Mouse (Mus musculus) right cerebral cortex, postnatal 25 days (tissue): ENCODE data around the gene Slc25a21.

ENCODE experiments used
- DNase-seq: peaks from one replicate; pipeline ENCODE4 v3.0.0; 2022

Gene Slc25a21

GRCm38 (mm10) chr12:57009010-57009409, 188.3 kb downstream of the Slc25a21 start:
- DNase-seq = no peak

DNA sequence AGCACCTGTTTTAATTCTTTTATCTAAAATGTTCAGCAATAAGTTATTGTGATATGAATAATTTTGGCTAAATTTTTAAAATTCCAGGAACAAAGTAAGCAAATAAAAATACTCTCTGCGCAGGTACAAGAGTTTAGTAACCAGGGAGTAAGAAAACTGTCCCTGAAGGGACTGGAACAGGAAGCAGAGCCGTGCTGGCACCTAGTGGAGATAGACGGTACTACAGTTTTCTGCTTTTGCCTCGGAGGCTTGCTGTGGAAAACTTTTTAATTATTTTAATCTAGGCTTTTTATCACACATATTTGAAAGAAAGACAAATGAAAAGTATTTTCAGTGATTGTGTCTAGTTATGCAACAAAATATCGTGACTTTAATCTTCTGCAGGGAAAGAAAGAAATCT, 211.2 kb downstream of the Slc25a21 start:
- DNase-seq = peak; percentile 32

DNA sequence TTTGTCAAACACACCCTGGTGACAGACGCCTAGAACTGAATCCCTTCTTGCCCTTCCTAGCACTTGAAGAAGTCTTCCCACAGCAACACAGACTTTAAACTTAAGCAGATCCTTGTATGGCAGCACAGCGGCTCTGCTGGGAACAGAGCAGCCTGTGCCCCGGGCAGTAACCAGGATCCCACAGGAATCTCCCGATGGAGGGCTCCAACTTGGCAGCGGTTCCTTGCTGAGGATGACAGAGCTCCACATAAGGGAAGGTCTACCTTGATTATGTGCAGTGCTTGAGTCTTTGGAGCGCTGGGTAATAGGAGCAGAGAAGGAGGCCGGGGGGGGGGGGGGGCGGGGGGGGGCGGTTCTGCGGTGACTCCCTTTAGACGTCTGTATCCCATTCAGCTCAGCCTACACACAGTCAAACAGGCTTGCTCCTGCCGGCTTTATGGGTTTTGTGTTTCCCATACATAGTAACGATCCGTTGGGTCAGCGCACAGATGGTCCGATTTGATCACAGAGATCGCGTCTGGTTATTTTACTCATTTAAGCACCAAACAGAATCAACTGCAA, 215.1 kb downstream of the Slc25a21 start:
- DNase-seq = no peak

- DNase-seq = no peak
Measured at GRCm38 (mm10) chr12:56975256-56975655, 222.0 kb downstream of the Slc25a21 start.

DNA sequence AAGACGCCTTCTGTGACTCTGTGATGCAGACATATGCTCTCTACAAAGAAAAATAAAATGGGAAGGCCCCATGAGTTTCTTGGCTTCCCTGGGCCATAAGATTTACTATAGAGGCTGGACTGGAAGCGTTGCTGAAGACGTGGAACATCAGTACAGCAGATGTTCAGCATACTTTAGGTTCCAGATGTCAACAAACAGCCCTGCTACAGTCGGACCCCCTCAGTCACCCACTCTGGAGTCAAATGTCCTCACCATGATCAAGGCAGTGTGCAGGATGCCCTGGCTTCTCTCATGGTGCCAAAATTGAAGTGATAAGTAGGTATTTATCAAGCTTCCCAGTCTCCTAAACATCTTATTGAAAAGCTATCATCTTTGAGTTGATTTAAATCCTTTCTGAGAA, 234.0 kb downstream of the Slc25a21 start:
- no peak for DNase-seq

DNA sequence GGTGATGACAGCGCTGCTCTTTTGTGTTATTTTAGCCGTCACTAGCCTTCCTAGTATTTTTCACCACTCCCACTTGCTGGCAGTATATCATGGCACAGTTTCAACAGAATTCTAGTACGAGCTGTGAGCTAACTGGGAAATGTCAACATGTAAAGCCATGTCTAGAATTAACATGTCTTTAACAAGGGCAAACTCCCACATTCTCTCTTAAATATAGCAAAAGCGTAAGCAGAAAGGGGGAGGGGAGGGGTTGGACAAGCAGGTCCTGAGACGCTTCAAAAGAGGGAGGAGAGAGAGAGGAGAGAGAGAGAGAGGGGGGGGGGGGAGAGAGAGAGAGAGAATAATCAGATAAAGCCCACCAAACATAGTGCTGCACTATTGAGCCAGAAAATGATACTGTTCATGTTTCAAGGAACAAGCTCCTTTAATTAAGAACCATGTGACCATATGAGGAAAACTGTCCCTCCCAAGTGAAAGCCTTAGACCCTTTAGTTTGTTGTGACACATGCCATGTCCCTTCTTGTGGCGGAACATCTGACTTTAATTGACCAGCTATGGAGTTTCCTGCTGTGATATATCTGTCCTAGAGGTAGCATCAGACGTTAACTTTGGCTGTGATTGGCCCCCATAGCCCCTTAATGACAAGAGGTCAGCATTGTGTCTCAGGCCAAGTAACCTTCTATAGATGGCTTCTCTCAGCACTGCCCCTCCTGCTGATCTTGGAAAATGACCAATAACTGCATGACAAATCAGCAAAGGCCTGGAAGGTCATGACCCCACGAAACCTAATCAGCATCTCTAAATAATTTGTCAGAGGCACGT, 237.8 kb downstream of the Slc25a21 start:
- DNase-seq = no peak

GRCm38 (mm10) chr12:56958244-56958643, 239.0 kb downstream of the Slc25a21 start:
- no peak for DNase-seq

DNA sequence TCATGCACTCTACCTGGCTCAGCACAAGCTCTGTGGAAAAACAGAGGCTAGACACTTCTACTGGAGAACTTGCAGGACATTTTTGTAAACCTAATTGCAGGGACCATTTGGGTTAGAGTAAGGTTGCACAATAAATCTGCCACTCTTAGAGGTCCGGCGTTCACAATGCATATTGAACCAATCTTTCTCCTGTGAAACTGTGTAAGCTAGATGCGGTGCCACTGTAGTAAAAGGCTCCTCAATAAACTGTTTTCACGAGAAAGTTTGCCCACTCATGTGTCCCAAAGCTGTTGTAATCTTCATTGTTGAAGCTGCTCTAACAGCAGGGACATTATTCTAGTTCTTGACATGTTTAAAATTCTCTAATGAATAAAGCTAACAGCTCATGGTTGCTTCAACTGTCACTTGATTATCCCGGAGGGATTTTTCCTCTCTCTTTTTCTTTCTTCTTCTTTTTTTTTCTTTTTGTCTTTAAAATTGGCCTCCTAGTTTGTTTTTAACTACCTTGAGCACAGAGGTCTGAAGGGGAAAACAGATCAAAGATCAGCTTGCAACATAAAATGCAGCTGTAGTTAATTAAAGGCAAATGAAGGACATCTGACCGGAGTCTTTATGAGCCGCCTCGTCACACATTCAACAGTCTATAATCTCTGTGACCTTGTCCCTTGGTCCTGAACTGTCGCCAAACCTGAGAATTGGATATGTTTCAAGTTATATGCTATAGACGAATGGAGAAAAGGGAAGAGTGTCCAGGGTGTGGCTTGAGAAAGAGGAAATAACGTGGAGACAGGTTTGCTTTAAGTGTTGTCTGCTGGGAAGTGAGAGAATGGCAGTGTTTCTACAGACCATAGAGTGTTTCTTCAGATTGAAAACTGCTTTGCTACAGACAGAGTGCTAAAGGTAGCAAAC, 245.3 kb downstream of the Slc25a21 start:
- DNase-seq = no peak

DNA sequence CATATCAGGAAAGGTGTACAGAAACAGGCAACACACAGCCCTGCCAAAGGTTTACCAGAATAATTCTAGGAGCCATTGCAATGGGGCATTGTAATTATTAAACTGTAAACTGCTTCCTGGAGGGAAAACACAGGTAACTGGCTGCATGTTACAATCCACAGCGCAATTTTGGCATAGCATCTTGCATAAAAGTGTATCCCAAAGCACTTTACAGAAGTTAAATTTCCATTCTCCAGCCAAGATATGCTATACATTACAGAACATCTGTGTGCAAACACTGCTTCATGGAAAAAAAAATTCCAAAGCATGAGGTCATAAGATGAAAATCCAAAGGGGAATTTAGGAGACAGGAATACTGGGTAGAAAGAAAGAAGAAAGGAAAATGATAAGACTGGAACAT, 253.0 kb downstream of the Slc25a21 start:
- DNase-seq = no peak

GRCm38 (mm10) chr12:56940861-56941260, 256.4 kb downstream of the Slc25a21 start:
- no peak for DNase-seq

GRCm38 (mm10) chr12:56918145-56918544, 279.1 kb downstream of the Slc25a21 start:
- no peak for DNase-seq

DNA sequence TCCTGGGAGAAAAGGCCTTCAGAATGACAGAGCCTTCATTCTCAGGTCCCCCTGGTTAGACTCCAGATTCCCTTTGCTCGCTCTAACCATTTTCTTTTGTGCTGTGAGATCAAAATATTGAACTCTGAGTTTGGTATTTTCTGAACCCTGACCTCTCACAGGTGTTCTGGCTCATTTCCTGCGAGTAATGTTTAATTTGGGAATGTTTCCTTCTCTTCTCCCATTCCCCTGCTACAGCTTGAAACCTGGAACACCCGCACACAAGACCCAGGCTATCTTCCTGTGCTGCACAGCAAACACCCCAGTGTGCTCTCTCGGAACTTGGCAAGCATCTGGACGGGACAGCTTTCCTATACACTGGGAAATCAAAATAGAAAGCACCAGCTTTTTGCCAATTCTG, 290.8 kb downstream of the Slc25a21 start:
- DNase-seq = no peak

DNA sequence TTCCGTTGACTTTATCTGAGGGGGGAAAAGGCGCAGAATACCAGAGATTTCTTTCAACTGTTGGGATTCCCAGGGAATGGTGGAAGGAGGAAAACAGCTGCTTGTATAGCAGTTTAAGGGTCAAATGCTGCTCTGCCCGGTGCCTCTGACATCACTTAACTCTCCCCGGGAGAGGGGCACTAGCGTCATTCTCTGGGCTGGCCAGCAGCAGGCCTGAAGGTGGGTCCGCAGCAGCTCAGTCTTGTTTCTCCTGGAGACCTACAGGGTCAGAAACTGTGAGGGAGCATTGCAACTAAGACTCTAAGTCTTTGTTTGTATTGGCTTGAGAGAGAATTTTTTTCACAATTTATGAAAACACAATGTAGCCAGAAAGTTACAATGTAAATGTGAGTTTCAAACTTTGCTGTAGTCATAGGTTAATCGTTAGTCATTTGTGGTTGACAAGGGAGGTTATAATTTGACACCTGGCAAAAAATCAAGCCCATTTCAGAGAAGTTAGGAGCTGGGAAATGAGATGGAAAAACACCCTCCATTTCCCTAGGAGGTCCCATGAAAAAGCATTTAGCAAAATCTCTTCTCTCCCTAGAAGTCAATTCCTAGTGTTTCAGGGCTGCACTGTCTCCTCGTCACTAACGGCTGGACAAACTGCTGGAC, 291.5 kb downstream of the Slc25a21 start:
- DNase-seq = no peak

- DNase-seq = no peak
Measured at GRCm38 (mm10) chr12:56905222-56905621, 292.1 kb downstream of the Slc25a21 start.

- DNase-seq = no peak
Measured at GRCm38 (mm10) chr12:56902774-56903456, 294.4 kb downstream of the Slc25a21 start.

DNA sequence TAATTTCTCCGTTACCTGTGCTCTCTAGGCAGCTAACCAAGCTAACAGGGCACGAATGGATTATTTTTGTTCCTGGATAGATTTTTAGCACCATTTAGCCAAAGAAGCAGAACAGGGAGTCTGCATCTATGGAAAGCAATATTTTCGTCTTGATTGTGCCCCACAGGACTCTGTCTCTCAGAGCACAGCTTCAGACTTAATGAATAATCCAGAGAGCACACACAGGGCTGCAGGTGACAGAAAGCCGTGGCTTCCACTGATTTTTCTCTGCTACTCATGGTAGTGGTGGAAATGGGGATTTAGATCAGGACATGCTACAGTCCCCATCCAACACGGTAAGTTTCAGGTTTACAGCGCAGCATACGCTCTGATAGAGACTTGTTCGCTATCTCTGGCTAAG, 299.3 kb downstream of the Slc25a21 start:
- no peak for DNase-seq

DNA sequence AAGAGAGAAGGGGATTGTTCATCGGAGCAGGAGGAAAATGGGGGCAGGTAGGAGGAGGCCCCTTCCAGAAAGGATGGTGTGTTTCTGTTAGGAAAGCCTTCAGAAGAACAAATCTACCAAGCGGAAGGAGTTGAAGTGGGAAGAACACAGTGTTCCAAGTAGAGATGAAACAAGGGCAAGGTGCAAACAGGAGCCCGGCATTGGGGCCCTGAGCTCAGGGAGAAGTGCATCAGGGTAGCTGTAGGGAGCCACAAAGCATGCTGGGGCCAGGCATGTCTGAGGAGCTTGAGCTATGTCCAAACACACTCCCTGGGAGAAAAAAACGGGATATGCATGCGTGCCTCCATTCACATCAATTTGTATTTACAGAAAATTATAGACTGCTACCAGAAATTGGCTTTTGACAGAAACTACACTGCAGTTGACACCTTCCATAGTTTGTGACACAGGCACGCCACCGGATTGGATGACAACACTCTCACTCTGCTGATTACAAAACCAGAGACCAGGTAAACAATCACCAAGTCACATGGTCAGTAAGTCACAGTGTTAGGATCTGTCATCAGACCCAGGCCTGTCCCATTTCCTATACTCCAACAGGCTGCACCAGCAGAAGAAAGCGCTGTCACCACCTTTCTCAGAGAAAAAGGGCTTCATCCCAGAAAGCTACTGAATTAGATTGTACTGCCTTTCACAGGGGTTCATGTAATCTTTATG, 299.9 kb downstream of the Slc25a21 start:
- DNase-seq = no peak

DNA sequence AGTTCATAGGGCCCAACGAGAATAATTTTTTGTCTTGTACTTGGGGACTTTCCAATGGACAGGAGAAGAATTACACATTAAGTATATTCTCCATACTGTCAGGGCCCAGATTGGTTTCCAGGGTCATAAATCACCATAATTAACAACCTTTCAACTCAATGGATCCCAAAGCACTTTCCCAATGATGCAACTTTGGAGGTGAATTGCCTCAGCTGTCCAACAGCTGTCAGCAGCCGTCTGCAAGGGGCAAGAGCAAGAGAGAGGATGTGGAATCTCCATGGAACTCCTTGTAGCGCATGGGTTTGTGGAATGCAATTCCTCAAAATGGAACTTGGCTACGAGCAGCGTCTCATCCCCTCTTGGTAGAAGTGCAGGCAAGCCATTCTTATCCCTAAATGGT, 302.3 kb downstream of the Slc25a21 start:
- DNase-seq = no peak

DNA sequence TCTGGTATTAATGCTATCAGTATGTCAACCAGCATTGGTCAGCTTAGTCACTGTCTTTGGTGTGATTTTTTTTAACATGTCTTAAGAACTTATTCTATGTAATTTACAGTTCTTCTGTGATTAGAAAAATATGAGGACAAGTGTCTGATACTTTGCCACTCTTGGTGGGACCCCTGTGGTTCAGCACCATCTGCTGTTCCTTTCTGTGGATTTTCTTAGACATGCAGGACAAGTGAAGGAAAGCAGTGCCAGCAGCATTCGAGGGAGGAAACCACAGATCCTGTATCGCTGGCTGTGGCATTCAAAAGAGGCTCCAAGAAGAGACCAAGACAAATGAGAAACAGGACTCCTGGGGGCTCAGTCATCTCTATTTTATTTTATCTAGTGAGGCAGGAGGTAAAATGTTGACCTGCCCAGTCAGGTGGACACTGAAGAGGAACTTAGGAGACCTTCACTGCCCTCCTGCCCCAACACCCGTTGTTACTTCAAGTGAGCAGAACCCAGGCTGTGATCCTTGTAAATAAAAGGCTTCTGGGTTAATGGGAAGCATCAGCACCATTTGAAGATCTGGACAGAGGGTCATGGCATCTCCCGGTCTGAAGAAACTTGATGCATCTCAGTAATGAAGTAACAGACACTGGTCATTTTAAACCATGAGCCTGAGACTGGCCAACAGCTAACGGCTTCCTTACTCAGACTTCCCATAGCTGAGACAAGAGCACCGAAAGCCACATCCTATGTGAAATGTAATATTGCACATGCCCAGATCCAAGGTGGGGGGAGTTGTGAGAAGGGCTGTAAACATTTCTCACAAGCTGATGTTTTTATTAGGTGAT, 306.2 kb downstream of the Slc25a21 start:
- DNase-seq = no peak

- no peak for DNase-seq
Measured at GRCm38 (mm10) chr12:56877796-56878195, 319.5 kb downstream of the Slc25a21 start.

DNA sequence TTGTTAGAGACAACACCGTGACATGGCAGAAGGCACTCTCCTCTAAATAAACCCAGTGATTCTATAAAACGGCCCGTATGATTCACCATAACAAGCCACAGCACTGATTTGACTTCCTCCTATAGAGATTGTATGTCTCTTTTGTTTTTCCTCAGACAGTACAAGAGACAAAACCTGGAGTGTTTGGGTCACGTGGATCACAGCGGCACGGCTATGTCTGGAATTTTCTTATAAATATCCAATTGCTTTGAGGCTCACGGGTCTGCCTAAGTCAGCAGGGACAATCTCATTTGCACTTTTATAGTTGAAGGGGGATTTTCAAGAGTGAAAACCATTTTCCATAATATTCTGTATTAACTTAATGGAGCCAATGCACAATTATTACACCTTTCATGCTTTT, 320.7 kb downstream of the Slc25a21 start:
- no peak for DNase-seq
